Mouse (Mus musculus): ENCODE measurements around the gene AA467197. TPM values are rescaled to one million over a fixed set of nuclear protein-coding genes. Genes with fewer than 3 reads are reported as not detected.

The AA467197 gene
- total and polyA plus RNA-seq, 3 experiments = 3.1 to 30.4 (median 6.4) TPM

DNA sequence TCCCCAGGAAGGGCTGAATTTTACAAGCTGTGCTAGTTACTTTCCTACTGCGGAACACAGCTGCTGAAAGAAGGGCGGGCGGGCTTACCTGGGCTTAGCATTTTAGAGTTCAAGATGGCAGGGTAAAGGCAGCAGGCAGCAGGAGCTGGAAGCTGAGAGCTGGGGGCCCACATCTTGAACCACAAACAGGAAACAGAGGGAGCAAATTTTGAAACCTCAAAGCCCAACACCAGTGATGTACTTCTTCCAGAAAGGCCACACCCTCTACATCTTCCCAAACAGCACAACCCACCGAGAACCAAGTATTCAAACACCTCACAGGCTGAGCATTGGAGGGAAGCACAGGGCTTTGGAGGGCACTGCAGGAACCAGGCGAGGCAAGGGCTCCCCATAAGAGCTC is 36.1 kb downstream of the AA467197 start:
- Histone ChIP-seq H3K4me3 (replicated peaks in 1 of 3; ENCODE audit: low read depth in 2 of 3, low read length in 2 of 3, poor library complexity in 1 of 3) (no peak overlapping the region), H3K79me2 (replicated peaks; ENCODE audit: control insufficient read depth, extremely low read depth, insufficient read depth, poor library complexity, severe bottlenecking) (no peaks in the 10 kb centered on the region), H3K27me3 (replicated peaks) (no peaks in the 10 kb centered on the region), H3K9ac (ENCODE audit: insufficient read depth, low read depth) (no peak overlapping the region), H3K4me2 (ENCODE audit: insufficient read depth, low read depth, poor library complexity, severe bottlenecking) (peak overlapping the region; percentile 35), H3K36me3 (replicated peaks in 1 of 2; ENCODE audit: control insufficient read depth in 1 of 2, insufficient read depth in 1 of 2, low read length in 1 of 2) (no peaks in the 10 kb centered on the region), H3K4me1 (ENCODE audit: control insufficient read depth in 1 of 2, insufficient read depth in 2 of 2) (peaks cover 8 to 18% of the 10 kb centered on the region in 2 experiments), H3K9me3 (replicated peaks; ENCODE audit: low read length) (no peaks in the 10 kb centered on the region), H3K27ac (ENCODE audit: insufficient read depth, low read depth) (no peak overlapping the region)
- in situ Hi-C loops (cut with MboI; ENCODE audit: low pct_ligation_motif_present, low pct_unique_long_range_greater_than_20kb, low sequenced_read_pairs) (loop anchor here (10.0 kb wide), 2 partner anchors 82 to 98 kb away; no protein-coding TSS in a partner anchor), dilution Hi-C loops (cut with MboI; ENCODE audit: extremely low pct_ligation_motif_present, extremely low pct_unique_long_range_greater_than_20kb, low sequenced_read_pairs) (no loop called here)
- DNase-seq (ENCODE audit: extremely low read depth) = peak; percentile 23
- no peak for TF ChIP-seq ZNF384 (IDR thresholded peaks at IDR 0.05; ENCODE audit: low read depth, low read length)
- no peak for TF ChIP-seq UBTF (IDR thresholded peaks at IDR 0.05; ENCODE audit: low read depth, low read length)
- no peak for TF ChIP-seq IRF4 (IDR thresholded peaks at IDR 0.05; ENCODE audit: low read depth, low read length)
- TF ChIP-seq E2F4 (IDR thresholded peaks at IDR 0.05; ENCODE audit: insufficient replicate concordance, low read depth, low read length) = no peak
- no peak for TF ChIP-seq USF1 (IDR thresholded peaks at IDR 0.05; ENCODE audit: low read depth, low read length)
- TF ChIP-seq JUND (conservative IDR thresholded peaks at IDR 0.05; ENCODE audit: low read depth, low read length) = no peak

DNA sequence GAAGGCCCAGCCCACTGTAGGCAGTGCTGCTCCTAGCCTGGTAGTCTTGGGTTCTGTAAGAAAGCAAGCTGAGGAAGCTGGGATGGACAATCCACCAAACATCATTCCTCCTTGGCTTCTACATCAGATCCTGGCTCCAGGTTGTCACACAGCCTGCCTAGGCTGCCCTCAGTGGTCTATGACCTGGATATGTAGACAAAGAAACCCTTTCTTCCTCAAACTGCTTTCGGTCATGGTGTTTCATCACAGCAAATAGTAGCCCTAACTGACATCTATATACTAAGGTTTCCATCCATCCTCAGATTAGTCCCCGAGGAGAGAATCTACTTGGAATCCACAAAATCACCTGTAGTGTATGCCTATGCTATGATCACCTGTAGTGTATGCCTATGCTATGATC is 38.3 kb downstream of the AA467197 start:
- no peaks in the 10 kb centered on the region for H3K79me2 ChIP-seq (replicated peaks; ENCODE audit: control insufficient read depth, extremely low read depth, insufficient read depth, poor library complexity, severe bottlenecking)
- TF ChIP-seq ZKSCAN1 (IDR thresholded peaks at IDR 0.05; ENCODE audit: borderline replicate concordance, low read depth, low read length) = no peak
- TF ChIP-seq USF2 (conservative IDR thresholded peaks at IDR 0.05; ENCODE audit: low read depth, low read length) = no peak
- TF ChIP-seq JUND (conservative IDR thresholded peaks at IDR 0.05; ENCODE audit: low read depth, low read length) = no peak
- no peak for TF ChIP-seq TCF12 (IDR thresholded peaks at IDR 0.05; ENCODE audit: low read depth, low read length)
- no peak for TF ChIP-seq TBP (conservative IDR thresholded peaks at IDR 0.05; ENCODE audit: low read depth, low read length)
- no peak for TF ChIP-seq GABPA (IDR thresholded peaks at IDR 0.05; ENCODE audit: insufficient replicate concordance, low read depth, low read length)
- no peak for TF ChIP-seq MAX (IDR thresholded peaks at IDR 0.05; ENCODE audit: low read length)
- TF ChIP-seq MEF2A (IDR thresholded peaks at IDR 0.05; ENCODE audit: borderline replicate concordance, low read depth, low read length) = no peak
- TF ChIP-seq CHD2 (IDR thresholded peaks at IDR 0.05; ENCODE audit: low read length) = no peak
- no peak for TF ChIP-seq POLR2AphosphoS2 (IDR thresholded peaks at IDR 0.05; ENCODE audit: low read depth, low read length)
- TF ChIP-seq ZC3H11A (IDR thresholded peaks at IDR 0.05; ENCODE audit: low read depth, low read length) = no peak
- H3K4me1 ChIP-seq (ENCODE audit: control insufficient read depth in 1 of 2, insufficient read depth in 2 of 2) = peaks cover 8 to 18% of the 10 kb centered on the region in 2 experiments
- H3K4me3 ChIP-seq (replicated peaks in 1 of 3; ENCODE audit: low read depth in 2 of 3, low read length in 2 of 3, poor library complexity in 1 of 3) = no peak overlapping the region
- in situ Hi-C loops (cut with MboI; ENCODE audit: low pct_ligation_motif_present, low pct_unique_long_range_greater_than_20kb, low sequenced_read_pairs) = loop anchor here (10.0 kb wide), 2 partner anchors 80 to 100 kb away; no protein-coding TSS in a partner anchor
- no peak for DNase-seq (ENCODE audit: extremely low read depth)
- H3K9ac ChIP-seq (ENCODE audit: insufficient read depth, low read depth) = no peak overlapping the region
- H3K4me2 ChIP-seq (ENCODE audit: insufficient read depth, low read depth, poor library complexity, severe bottlenecking) = no peak overlapping the region
- no peaks in the 10 kb centered on the region for H3K27me3 ChIP-seq (replicated peaks)
- no peaks in the 10 kb centered on the region for H3K9me3 ChIP-seq (replicated peaks; ENCODE audit: low read length)
- no peak overlapping the region for H3K27ac ChIP-seq (ENCODE audit: insufficient read depth, low read depth)
- dilution Hi-C loops (cut with MboI; ENCODE audit: extremely low pct_ligation_motif_present, extremely low pct_unique_long_range_greater_than_20kb, low sequenced_read_pairs) = no loop called here
- H3K36me3 ChIP-seq (replicated peaks in 1 of 2; ENCODE audit: control insufficient read depth in 1 of 2, insufficient read depth in 1 of 2, low read length in 1 of 2) = no peaks in the 10 kb centered on the region
